Mouse (Mus musculus): ENCODE measurements around the gene Gcm1.

GRCm38 (mm10) chr9:78103965-78104560 lies 52.3 kb downstream of the Gcm1 start:
- TF ChIP-seq POLR2A (IDR thresholded peaks at IDR 0.05; ENCODE audit: borderline replicate concordance, insufficient read depth, low read length), result no peak
- no peak for TF ChIP-seq CTCF (IDR thresholded peaks at IDR 0.05; ENCODE audit: borderline replicate concordance, insufficient read depth, low read depth, low read length)

All from cerebellum, adult 2 months (tissue).